Mouse (Mus musculus): ENCODE measurements around the gene Cdkn2aipnl.
A peak's percentile ranks its signal among the peaks of the same experiment; 100 is the strongest.

Cdkn2aipnl gene

DNA sequence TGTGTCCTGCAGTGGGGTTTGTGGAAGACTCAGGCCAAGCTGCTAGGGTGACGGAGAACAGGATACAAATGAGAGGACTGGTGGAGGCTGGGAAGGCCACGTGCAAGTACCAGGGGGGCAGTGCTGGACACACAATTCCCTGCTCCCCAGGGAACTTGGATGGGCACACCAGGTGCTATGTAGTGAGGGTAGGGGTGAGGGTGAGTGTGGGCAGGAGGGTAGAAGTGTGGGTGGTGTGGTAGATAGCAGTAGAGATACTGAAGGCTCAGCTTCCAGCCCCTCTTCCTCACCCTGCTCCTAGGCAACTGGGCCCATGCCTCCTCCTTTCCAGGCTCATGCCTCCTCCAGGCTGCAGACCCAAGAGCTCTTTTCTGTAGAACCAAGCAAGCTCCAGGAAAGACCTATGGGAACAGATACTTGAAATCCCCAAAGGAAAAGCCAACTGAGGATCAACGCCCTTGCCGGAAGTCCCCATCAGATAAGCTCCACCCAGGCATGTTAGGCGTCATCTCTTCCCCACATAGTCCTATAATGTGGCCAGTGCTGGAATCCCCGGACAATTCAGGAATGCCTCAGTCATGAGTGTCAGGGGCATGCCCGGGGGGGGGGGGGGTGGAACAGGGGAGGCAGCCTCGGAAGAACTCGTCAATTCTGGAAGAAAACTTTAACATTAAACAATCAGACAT lies 18.2 kb upstream of the Cdkn2aipnl start:
- no peak for DNase-seq

DNA sequence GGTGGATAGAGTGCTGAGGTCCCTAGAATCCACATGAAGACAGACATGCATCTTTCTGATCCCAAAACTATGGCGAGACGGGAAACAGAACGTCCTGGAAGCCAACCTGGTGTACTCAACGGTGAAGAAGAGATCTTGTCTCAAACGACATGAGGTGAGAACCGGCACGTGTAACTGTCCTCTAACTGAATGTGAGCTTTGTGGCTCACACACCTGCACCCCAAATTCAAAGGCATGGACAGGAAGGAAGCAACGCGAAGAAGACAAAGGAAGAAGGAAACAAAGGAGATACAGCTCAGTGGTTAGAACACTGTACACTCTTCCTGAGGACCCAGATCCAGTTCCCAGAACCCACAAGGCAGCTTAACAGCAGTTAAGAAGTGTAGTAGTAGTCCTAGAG lies 17.5 kb upstream of the Cdkn2aipnl start:
- DNase-seq: no peak

DNA sequence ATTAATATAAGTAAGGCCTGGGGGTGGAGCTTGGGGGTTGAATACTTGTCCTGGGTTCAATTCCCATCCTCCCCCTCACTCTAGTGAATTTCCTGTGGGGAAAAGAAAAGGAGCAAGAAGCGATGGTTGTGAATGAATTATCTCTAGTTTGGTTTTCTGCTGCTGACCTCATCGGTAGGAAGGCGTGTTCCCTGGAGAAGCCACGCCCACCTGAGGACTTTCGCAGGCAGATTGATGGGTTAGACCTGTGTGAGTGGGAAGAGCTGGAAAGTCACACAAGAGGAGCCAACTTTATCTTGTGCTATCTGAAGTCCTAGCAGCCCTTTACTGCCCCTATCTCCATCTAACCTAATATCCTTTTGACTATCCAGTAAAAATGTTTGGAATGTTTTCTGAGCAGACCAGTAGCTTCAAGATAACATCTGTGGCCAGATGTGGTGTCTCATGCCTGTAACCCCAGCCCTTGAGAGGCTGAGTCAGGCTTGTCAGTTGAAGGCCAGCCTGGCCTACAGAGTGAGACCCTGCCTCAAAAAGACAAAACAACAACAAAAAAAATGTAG lies 15.5 kb upstream of the Cdkn2aipnl start:
- DNase-seq: no peak

DNA sequence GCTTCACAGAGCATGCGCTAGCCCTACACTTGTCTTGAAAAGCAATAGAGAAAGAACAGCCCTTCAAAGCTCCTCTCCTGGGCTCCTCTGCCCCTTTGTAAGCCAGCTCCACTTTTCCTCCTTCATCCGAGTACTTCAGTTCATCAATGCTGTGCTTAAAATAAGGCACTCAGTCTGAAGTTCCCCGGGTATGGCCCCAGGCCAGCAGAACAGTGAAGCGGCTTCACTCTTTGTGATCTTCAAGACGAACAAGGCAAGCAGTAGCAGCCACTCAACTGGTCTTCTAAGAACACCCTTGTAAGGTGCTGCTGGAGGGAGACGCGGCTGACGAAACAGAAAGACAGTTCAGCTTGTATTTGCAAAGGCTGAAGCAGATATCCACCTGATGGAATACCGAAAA lies 11.3 kb upstream of the Cdkn2aipnl start:
- DNase-seq: no peak

DNA sequence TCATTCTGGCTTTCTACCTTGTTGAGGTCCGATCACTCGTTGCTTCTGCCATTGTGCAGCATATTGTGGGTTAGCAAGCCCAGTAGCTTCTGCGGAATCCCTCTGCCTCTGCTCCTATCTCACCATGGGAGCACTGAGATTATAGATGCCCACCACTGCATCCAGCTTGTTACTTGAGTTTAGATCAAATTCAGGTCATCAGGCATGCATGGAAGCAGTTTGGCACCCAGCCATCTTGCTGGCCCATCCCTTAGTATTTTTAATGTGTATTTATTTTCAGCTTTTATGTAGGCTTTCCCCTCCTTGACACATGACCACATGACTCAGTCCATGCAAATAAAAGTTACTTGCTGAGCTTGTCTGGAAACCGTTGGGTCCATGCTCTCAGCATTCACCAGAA lies 9.7 kb upstream of the Cdkn2aipnl start:
- no peak for DNase-seq

DNA sequence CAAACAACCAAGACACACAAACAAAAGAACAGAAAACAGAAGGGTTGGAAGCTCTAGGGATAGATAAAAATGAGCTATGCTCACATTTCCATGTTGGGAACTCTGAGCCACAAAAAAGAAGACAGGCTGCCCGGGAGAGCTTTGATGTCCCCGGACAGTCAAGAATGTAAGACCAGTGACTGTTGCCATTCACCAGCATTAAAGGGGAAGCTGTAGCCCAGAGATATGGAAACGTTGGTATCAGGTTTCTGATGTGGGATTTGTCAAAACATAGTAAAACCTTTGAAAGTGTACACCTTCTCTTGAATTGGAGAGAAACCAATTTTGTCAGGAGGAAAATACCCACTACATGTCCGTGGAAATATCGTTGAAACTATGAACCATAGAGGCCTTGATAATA lies 8.0 kb upstream of the Cdkn2aipnl start:
- no peak for DNase-seq

DNA sequence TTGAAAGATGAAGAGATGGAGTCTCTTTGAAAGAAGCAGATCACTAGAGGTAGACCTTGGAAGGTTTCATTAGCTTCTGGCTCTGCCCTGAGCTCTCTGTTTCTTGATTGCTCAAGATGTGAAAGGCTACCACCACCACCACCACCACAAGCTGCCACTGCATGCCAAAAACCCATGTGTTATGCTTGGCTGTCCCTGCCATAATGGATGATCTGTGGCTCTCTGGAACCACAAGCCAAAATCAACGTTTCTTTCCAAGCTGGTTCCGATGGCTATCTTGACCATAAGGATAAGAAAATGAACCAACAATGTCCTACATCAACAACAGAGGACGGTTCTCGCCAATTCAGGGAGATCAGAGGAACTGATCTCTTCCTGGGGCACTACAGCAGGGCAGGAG lies 7.4 kb upstream of the Cdkn2aipnl start:
- no peak for DNase-seq

DNA sequence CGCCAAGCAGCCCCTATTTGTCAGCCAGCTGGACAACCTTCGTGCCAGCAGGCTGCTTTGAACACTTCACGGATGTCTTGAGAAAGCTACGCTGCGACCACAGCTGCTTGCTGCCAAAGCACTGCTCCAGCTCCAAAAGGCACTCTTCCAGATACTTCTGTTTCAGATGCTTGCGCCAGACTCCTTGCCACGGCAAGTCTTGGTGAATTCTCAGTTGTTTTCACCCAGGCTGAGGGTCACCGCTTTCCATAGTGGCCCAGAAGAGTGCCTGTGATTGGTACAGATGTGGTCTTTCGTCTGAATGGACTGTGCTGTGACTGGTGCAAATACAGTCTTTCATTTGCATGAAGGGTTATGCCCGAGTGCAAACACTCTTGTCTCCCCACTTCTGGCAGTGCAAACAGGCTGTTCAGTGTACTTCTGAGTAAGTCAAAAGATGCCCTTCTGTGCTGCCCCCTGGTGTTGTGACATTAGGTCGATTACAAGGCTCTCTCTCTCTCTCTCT lies 6.4 kb upstream of the Cdkn2aipnl start:
- DNase-seq: no peak

DNA sequence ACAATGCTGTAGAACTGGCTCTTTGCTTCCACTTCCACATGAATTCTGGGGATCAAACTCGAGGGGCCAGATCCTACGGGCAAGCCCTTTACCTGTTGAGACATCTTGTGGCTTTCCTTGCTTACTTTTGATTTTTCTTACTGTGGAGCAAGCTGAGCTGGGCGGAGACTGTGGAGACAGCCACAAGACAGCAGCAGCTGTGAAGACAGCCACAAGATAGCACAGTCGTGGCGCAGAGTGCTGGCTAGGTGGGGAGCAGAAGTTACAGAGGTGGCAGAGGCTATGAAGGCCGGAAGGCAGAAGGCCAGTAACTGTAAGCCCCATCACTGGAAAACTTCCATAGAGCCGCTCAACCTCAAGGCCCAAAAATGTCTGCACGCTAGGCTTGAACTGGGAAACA lies 5.7 kb upstream of the Cdkn2aipnl start:
- DNase-seq: no peak

DNA sequence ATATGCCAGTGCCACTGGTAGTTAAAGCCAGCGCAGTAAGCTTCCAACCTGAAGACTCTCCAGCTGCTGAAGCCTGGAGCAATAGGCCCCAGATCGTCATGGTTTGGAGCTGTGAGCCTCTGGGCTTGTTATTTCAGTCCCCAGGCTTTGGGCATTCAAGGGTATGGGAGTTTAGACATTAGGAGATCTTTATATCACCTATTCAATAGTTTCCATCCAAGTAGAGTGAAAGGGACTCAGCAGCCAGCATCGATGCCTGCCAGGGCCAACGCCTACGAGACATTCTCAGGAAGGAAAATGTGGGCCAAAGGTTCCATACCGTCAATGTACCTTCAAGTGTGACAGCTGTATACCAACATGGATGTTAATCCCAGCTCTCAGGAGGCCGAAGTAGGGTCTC lies 5.2 kb upstream of the Cdkn2aipnl start:
- DNase-seq: no peak

DNA sequence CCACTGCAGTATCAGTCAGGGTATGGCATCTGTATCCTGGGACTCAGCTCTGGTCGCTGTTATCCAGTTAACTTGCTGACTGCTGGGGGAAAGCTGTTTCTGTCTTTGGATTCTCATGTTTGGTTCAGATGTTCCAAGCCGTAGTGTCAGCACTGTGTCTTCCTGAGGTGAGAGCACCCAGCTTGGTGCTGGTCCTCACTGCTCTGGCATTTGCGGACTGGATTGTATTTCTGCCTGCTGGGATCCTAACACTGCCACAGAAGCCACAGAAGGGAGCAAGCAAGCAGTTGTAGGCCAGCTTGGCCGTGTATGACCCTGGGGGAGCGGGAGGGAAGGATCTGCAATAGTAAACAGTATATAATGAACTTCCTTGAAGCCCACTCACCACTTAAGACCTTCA lies 810 bp upstream of the Cdkn2aipnl start:
- DNase-seq: no peak

DNA sequence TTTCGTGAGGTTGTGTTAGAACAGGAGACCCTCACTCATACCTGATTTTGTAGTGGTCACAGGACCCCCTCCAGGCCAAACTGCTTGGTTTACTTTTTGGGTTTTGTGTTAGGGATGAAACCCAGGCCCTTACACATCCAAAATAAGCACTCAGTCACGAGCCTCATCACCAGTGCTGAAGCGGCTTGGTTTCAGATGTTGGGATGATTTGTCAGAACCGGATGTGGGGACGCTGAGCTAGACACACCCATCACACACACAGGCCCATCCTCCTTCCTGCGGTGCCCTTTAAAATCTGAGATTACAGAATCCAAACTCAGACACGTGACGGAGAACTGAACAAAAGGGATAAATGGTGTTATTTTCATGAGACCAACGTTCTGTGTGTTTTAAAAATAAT lies 1.4 kb downstream of the Cdkn2aipnl start:
- DNase-seq: no peak

DNA sequence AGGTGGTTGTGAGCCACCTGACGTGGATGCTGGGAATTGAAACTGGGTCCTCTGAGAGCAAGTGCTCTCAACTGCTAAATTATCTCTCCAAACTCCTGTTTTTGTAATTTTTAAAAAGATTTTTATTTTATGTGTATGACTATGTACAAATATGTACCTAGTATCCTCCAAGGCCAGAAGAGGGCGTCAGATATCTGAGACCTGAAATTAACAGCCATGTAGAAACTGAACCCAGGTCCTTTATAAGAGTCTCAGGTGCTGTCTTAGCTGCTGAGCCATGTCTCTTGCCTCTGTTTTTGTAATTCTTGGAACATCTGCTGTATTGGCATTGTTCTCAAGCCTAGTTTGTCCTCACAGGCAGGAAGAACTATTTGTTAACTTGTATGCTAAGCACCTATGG lies 2.0 kb downstream of the Cdkn2aipnl start:
- DNase-seq: no peak

DNA sequence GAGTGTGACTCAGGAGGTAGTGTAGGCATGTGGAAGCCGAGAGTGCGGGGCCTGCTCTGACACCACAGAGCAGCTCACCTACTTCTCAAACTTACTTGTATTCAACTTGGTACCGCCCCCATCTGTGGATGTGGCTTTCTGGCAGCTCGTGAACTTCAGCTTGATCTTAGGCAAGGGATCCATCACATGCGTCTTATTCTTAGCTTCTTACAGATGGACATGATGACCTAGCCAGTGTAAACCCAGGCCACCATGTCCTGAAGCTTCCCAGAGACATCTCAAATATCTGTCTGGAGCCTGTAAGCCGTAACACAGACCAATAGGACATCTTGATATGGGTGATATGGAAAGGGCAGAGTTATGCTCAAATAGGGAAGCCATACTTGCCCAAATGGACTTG lies 4.2 kb downstream of the Cdkn2aipnl start:
- no peak for DNase-seq

DNA sequence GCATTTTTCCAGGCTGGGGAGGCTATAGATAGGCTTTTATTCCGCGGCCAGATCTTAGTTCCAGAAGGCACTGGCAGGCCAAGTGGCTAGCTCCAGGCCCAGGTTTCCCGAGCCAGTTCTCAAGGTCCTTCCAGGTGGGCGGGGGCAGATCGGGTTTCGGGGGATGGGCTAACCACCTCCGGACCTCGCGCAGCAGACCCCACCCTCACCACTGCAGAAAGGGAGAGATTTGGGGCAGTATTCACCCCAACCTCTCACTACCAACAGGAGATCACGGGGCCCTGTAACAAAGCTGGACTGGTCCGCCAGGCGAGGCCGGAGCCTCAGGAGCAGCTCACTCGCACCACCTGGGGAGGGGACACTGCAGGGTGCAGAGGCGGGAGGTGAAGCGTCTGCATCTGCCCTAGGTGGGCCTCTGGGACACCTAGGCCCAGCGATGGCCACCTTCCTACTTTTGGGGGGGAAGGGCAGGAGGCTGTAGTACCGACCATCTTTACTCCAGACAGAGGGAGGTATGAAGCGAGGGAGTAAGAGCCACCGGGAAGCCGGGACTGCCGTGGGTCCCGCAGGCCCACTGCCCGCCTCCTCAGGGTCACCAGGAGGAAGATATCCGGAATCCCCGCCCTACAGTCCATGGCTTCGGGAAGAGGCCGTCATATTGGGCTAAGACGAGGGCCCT lies 32.3 kb downstream of the Cdkn2aipnl start:
- DNase-seq: peak in 1 of 2 experiments; percentile 69

DNA sequence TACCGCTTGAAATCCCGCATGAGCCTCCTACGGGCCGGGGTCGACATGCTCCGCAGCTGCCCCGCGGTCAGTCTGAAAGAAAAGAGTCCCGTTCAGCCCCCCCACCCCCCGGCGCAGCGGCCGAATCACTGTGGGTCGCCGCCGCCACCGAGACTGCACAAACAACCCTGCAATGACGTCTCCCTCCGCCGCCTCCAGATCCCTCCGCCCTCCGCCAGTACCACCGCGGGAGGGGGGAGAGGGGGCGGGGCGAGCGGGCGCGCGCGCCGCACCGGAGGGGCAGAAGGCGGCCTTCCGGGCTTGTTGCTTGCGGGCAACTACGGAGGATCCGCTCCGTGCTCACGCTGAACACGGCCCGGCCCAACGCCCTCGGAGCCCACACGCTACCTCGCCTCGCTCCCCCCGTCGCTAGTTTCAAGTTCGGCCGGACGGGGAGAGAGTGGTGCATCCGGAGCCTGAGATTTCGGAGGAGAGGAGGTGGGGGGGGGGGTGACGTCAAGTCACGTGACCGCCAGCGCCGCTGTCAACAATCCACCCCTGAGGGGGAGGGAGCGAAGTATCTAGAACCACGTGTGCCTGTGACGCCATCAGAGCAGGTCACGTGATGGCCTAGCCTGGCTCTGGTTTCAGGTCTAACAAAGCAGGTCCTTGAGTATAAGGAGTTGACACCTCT lies 33.0 kb downstream of the Cdkn2aipnl start, which contains the start of gene Ube2b:
Gene Ube2b (minus strand): TSS at position 473 of the 673 bp plus-strand sequence.
- peak; percentile 97 for DNase-seq

DNA sequence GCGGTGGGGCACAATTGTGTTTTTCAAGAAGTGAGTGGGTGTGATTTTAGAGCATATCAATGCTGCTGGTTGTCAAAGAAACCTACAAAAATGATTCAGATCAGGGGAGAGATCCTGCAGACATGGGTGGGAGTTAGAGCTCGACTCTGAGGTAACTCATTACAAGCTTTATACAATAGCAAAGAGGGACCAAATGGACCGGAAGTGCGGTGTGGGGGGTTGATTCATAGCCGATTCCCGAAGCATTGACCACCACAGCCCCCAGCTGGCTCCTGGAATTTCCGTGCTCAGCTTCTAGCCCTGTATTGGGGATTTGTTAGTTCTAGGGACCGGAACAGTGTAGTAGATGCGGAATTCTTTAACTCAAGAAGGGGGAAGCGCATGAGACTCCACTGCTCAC lies 33.9 kb downstream of the Cdkn2aipnl start:
- no peak for DNase-seq

DNA sequence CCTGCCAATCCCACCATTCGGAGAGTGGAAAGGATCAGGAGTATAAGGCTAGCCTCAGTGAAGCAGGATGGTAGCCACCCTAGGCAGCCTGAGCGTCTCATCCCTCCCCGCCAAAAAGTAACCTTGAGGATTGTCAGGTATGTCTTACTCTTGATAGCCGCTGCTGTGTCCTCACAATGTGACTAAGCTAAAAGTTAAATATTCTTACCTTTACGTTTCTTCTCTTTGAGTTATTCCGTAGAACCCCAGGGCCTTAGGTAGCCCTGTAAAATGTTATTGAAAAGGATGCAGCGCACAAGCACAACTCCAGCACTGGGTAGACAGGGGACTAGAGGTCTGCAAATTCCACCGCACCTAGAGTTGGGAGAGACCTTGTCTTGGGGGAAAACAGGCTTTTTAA lies 34.4 kb downstream of the Cdkn2aipnl start:
- DNase-seq: no peak

DNA sequence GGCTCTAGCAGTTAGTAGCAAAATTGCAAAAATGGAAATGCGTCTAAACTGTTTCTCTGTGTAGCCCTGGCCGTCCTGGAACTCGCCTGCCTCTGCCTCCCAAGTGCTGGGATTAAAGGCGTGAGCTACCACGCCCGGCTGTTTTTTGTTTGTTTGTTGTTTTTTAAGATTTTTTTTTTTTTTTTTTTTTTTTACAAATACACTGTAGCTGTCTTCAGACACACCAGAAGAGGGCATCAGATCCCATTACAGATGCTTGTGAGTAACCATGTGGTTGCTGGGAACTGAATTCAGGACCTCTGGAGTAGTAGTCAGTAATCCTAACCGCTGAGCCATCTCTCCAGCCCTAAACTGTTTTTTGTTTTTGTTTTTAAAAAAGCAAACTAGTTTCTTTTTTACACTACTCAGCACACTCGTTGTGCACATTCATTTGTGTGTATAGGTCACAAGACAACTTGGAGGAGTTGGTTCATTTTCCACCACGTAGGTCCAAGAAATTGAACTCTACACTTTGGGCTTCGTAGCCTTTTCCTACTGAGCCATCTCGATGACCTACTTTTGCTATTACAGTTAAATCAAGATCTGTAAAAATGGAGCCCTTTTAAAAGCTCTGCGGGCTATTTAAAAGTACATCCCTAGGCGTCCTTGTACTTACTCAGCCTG lies 35.5 kb downstream of the Cdkn2aipnl start:
- no peak for DNase-seq

DNA sequence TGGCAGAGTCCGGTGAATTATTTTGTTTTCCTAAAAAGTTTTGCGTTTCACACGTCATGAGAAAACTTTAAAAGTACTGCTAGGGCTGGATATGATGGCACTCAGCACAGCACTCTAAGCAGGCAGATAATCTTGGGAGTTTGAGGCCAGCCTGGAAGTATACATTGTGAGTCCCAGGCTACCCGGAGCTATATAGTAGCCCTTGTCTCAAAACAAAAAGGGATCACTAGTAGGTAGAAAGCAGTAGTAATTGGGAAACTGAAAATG lies 36.0 kb downstream of the Cdkn2aipnl start:
- no peak for DNase-seq

DNA sequence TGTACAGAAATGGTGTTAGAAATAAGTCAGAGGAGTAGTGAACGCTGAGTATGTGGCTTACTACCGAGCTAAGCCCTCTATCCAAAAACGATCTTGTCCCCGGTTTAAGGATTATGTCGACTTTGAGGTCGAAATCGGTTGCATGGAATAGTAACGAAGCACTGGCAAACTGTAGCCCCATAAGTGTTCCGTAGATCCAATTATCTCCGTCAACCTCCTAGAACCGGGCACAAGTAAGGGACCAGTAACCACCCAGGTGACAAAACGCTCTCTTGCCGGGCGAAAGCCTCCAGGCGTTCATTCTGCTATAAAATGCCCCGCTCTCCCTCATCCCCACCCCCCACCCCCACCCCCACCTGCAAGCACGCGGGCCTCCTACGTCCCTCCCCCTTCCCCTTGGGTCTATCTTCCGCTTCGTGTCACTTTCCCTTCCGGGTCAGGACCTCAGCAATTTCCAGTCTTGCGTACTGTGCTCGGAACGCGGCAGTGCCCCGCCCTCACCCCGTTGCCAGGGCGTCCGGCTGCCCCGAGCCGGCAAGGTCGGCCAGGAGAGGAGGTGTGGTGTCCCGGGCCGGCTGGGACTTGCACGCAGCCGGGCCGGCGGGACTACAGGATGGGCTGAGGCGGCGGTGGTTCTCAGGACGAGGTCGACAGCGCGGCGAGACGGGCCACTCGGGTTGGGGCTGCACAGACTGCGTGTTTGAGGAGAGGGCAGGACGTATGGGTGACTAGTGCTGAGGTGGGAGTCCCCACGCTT lies 36.5 kb downstream of the Cdkn2aipnl start, which contains the start of gene Cdkl3:
Gene Cdkl3 (plus strand): TSS at position 450 of the 757 bp plus-strand sequence.
- DNase-seq: peak; percentile 90 to 94

DNA sequence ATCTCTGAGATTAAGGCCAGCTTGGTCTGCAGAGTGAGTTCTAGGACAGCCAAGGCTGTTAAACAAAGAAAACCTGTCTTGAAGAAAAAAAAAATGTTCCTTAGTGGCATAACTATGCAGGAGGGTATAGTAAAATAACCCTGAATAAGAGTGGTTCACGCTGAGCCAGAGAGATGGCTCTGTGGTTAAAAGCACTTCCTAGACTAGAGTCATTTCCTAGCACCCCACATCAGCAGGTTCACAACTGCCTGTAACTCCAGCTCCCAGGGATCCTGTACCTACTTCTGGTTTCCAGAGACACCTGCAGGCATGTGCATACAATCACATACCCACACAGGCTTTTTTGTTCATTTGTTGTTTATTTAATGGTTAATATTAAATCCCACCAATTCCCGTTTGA lies 38.1 kb downstream of the Cdkn2aipnl start:
- no peak for DNase-seq
